Mouse (Mus musculus): Measurements from ENCODE around the gene Gpnmb. TPM values are rescaled to one million over a fixed set of nuclear protein-coding genes. Genes with fewer than 3 reads are reported as not detected.

Gpnmb gene
- polyA plus RNA-seq, 1 experiment from 2014 or later = 0.22 TPM

- Histone ChIP-seq H3K9me3 (replicated peaks) (no peaks in the 10 kb centered on the region), H3K4me1 (peaks cover 17% of the 10 kb centered on the region), H3K4me2 (no peak overlapping the region), H3K9ac (replicated peaks) (no peak overlapping the region), H3K4me3 (replicated peaks) (no peak overlapping the region), H3K36me3 (peaks cover 9% of the 10 kb centered on the region), H3K27ac (replicated peaks) (no peak overlapping the region), H3K27me3 (replicated peaks) (no peaks in the 10 kb centered on the region)
- 81% methylated on average over 1 of the region's 1 CpGs for WGBS
- ATAC-seq (ENCODE audit: low FRiP score) = no peak
These were observed 62.7 kb downstream of the Gpnmb start for GRCm38 (mm10) chr6:49099086-49099485.

GRCm38 (mm10) chr6:49106746-49107500 is 70.6 kb downstream of the Gpnmb start:
- 85% methylated on average over 15 of the region's 15 CpGs for WGBS
- Histone ChIP-seq H3K4me2 (no peak overlapping the region), H3K9me3 (replicated peaks) (no peaks in the 10 kb centered on the region), H3K27me3 (replicated peaks) (no peaks in the 10 kb centered on the region), H3K36me3 (peaks cover 29% of the 10 kb centered on the region), H3K27ac (replicated peaks) (no peak overlapping the region), H3K4me3 (replicated peaks) (no peak overlapping the region), H3K9ac (replicated peaks) (no peak overlapping the region), H3K4me1 (no peaks in the 10 kb centered on the region)
- no peak for ATAC-seq (ENCODE audit: low FRiP score)

GRCm38 (mm10) chr6:49109196-49109595 is 72.8 kb downstream of the Gpnmb start:
- no peak for ATAC-seq (ENCODE audit: low FRiP score)
- H3K27me3 ChIP-seq (replicated peaks) = no peaks in the 10 kb centered on the region
- H3K4me2 ChIP-seq = no peak overlapping the region
- WGBS = 94% methylated on average over 2 of the region's 2 CpGs
- no peak overlapping the region for H3K27ac ChIP-seq (replicated peaks)
- peaks cover 29% of the 10 kb centered on the region for H3K36me3 ChIP-seq
- no peak overlapping the region for H3K9ac ChIP-seq (replicated peaks)
- H3K9me3 ChIP-seq (replicated peaks) = no peaks in the 10 kb centered on the region
- 0 out of 2 replicates have a peak, but pooled peaks cover 4% of the 10 kb centered on the region for H3K4me1 ChIP-seq
- no peak overlapping the region for H3K4me3 ChIP-seq (replicated peaks)

GRCm38 (mm10) chr6:49113895-49114294 is 77.5 kb downstream of the Gpnmb start:
- WGBS = 31% methylated on average over 7 of the region's 7 CpGs
- no peak overlapping the region for H3K9ac ChIP-seq (replicated peaks)
- no peaks in the 10 kb centered on the region for H3K9me3 ChIP-seq (replicated peaks)
- no peak for ATAC-seq (ENCODE audit: low FRiP score)
- H3K27ac ChIP-seq (replicated peaks) = no peak overlapping the region
- no peak overlapping the region for H3K4me2 ChIP-seq
- 0 out of 2 replicates have a peak, but pooled peaks cover 1% of the 10 kb centered on the region for H3K36me3 ChIP-seq
- no peak overlapping the region for H3K4me3 ChIP-seq (replicated peaks)
- 0 out of 2 replicates have a peak, but pooled peaks cover 7% of the 10 kb centered on the region for H3K4me1 ChIP-seq
- no peaks in the 10 kb centered on the region for H3K27me3 ChIP-seq (replicated peaks)

GRCm38 (mm10) chr6:49114457-49114856 is 78.1 kb downstream of the Gpnmb start:
- Histone ChIP-seq H3K4me2 (no peak overlapping the region), H3K36me3 (no peaks in the 10 kb centered on the region), H3K9ac (replicated peaks) (no peak overlapping the region), H3K27ac (replicated peaks) (no peak overlapping the region), H3K27me3 (replicated peaks) (no peaks in the 10 kb centered on the region), H3K9me3 (replicated peaks) (no peaks in the 10 kb centered on the region), H3K4me3 (replicated peaks) (no peak overlapping the region), H3K4me1 (peaks cover 8% of the 10 kb centered on the region; the same call in 1 of the 2 replicates)
- no peak for ATAC-seq (ENCODE audit: low FRiP score)
- WGBS = 77% methylated on average over 6 of the region's 6 CpGs

- H3K4me2 ChIP-seq = no peak overlapping the region
- no peak overlapping the region for H3K4me3 ChIP-seq (replicated peaks)
- 86% methylated on average over 5 of the region's 5 CpGs for WGBS
- no peak overlapping the region for H3K27ac ChIP-seq (replicated peaks)
- H3K36me3 ChIP-seq = no peaks in the 10 kb centered on the region
- no peak overlapping the region for H3K9ac ChIP-seq (replicated peaks)
- no peak for ATAC-seq (ENCODE audit: low FRiP score)
- peaks cover 14% of the 10 kb centered on the region for H3K4me1 ChIP-seq
- no peaks in the 10 kb centered on the region for H3K27me3 ChIP-seq (replicated peaks)
- H3K9me3 ChIP-seq (replicated peaks) = no peaks in the 10 kb centered on the region
These were observed 79.2 kb downstream of the Gpnmb start for GRCm38 (mm10) chr6:49115550-49115949.

GRCm38 (mm10) chr6:49116241-49116640 is 79.9 kb downstream of the Gpnmb start:
- Histone ChIP-seq H3K9me3 (replicated peaks) (no peaks in the 10 kb centered on the region), H3K36me3 (no peaks in the 10 kb centered on the region), H3K9ac (replicated peaks) (no peak overlapping the region), H3K27me3 (replicated peaks) (no peaks in the 10 kb centered on the region), H3K4me1 (peaks cover 14% of the 10 kb centered on the region), H3K4me2 (no peak overlapping the region), H3K4me3 (replicated peaks) (no peak overlapping the region), H3K27ac (replicated peaks) (no peak overlapping the region)
- ATAC-seq (ENCODE audit: low FRiP score) = no peak
- 94% methylated on average over 8 of the region's 8 CpGs for WGBS

- Histone ChIP-seq H3K4me1 (peaks cover 14% of the 10 kb centered on the region), H3K9me3 (replicated peaks) (no peaks in the 10 kb centered on the region), H3K27me3 (replicated peaks) (no peaks in the 10 kb centered on the region), H3K4me3 (replicated peaks) (no peak overlapping the region), H3K9ac (replicated peaks) (no peak overlapping the region), H3K4me2 (no peak overlapping the region), H3K36me3 (no peaks in the 10 kb centered on the region; the same call in none of the 2 replicates), H3K27ac (replicated peaks) (no peak overlapping the region)
- ATAC-seq (ENCODE audit: low FRiP score) = no peak
- WGBS = 82% methylated on average over 8 of the region's 8 CpGs
These were observed 82.1 kb downstream of the Gpnmb start for GRCm38 (mm10) chr6:49118446-49118845.

- Histone ChIP-seq H3K27ac (replicated peaks) (no peak overlapping the region), H3K36me3 (no peaks in the 10 kb centered on the region; the same call in none of the 2 replicates), H3K4me3 (replicated peaks) (no peak overlapping the region), H3K4me2 (no peak overlapping the region), H3K9me3 (replicated peaks) (no peaks in the 10 kb centered on the region), H3K9ac (replicated peaks) (no peak overlapping the region), H3K4me1 (peaks cover 10% of the 10 kb centered on the region), H3K27me3 (replicated peaks) (no peaks in the 10 kb centered on the region)
- ATAC-seq (ENCODE audit: low FRiP score) = no peak
- WGBS = 80% methylated on average over 1 of the region's 1 CpGs
These were observed 83.3 kb downstream of the Gpnmb start for GRCm38 (mm10) chr6:49119462-49120135.

- 93% methylated on average over 3 of the region's 3 CpGs for WGBS
- Histone ChIP-seq H3K27ac (replicated peaks) (no peak overlapping the region), H3K9ac (replicated peaks) (no peak overlapping the region), H3K9me3 (replicated peaks) (no peaks in the 10 kb centered on the region), H3K4me2 (no peak overlapping the region), H3K36me3 (peaks cover 3% of the 10 kb centered on the region), H3K4me1 (peaks cover 10% of the 10 kb centered on the region), H3K4me3 (replicated peaks) (no peak overlapping the region), H3K27me3 (replicated peaks) (no peaks in the 10 kb centered on the region)
- no peak for ATAC-seq (ENCODE audit: low FRiP score)
These were observed 84.0 kb downstream of the Gpnmb start for GRCm38 (mm10) chr6:49120370-49120769.
